Mouse (Mus musculus) erythroblast, embryonic 14.5 days (primary cell): ENCODE measurements at regions not wholly inside any gene's neighbourhood (a gene's known extent, or its start where the extent isn't known, plus 50 kb on each side); places are given as distances from the start of the nearest gene placed in this dataset.

ENCODE experiments used
- H3K27me3 ChIP-seq: 2 replicates; pipeline ENCODE4 v1.6.1; 2012; ENCODE audit warnings: inconsistent platforms; ENCODE audit not compliant: control insufficient read depth
- H3K36me3 ChIP-seq: 2 replicates; pipeline ENCODE4 v1.6.1; 2012; ENCODE audit warnings: mild to moderate bottlenecking, inconsistent platforms; ENCODE audit not compliant: control insufficient read depth
- H3K4me1 ChIP-seq: 2 replicates; pipeline ENCODE4 v1.6.1; 2012; ENCODE audit warnings: inconsistent platforms; ENCODE audit not compliant: control insufficient read depth
- H3K4me3 ChIP-seq: replicated peaks from 2 replicates; pipeline ENCODE3; 2012; ENCODE audit warnings: moderate library complexity, mild to moderate bottlenecking, inconsistent platforms
- H3K9me3 ChIP-seq: 2 replicates; pipeline ENCODE4 v1.6.1; 2012; ENCODE audit warnings: low read length, inconsistent platforms, mixed read lengths; ENCODE audit not compliant: control insufficient read depth
- GATA1 ChIP-seq: IDR thresholded peaks from 2 replicates; pipeline ENCODE4 v1.6.1; 2012; ENCODE audit warnings: low read length, inconsistent platforms, mixed read lengths
- TAL1 ChIP-seq: IDR thresholded peaks from 3 replicates; pipeline ENCODE4 v1.6.1; 2012; ENCODE audit warnings: low read length, inconsistent platforms, mixed read lengths

DNA sequence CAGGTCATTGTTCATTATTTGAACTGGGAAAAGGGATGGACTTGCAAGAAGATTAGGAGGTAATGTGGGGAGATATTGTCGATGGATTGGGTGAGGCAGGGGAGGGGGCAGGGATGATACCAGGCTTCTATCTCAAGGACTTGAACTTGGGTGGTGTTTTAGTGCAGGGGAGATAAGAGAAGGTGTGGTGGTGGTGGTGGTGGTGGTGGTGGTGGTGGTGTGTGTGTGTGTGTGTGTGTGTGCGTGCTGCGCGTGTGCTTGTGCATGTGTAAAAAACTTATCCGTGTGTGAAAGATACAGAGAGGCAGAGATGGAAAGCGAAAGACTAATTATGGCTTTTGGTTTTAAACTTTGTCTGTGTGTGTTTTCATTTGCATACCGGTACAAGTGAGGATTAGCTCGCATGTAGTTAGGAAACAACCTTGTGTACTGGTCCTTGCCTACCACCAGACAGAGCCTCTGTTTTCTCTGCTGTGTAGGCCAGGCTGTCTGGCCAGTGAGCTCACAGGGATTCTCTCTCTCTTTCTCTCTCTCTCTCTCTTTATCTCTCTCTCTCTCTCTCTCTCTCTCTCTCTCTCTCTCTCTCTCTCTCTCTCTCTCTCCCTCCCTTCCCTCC lies 69.6 kb upstream of the Cdkn2b start:
- Histone ChIP-seq H3K9me3 (no peaks in the 10 kb centered on the region), H3K4me3 (no peak overlapping the region), H3K36me3 (no peaks in the 10 kb centered on the region), H3K27me3 (no peaks in the 10 kb centered on the region), H3K4me1 (peaks cover 4% of the 10 kb centered on the region)
- TF ChIP-seq GATA1 (no peak), TAL1 (no peak)

DNA sequence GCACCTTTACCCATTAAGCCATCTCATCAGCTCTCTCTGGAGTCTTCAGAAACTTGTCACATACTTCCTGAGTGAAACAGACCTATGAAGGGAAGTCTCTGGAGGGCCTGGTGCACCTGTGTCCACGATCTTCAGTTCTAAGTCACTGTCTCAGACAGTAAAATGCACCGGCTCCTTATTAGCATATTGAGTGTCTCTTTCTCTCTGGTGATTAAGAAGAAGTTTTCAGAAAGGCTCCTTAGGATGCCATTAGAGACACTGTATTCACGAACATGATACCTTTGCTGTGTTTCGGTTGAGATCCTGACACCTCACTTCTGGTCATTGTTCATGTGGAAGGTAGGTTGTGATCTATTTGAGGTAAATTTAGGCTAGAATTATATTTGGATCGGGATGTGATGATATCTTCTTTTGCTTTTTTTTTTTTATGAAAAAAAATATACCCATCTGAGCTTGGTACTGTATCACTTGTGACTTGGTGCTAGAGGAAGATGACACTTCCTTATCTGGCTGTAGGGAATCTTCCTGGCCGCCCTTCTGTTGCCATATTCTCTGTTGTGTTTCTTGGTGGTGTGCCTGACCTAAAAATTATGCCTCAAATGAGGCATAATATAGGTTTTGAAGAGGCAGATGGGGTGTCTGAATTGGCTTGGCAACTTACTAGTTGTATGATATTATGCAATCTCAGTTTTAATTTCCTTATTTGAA lies 68.9 kb upstream of the Cdkn2b start:
- TF ChIP-seq TAL1 (no peak), GATA1 (no peak)
- Histone ChIP-seq H3K9me3 (no peaks in the 10 kb centered on the region), H3K4me3 (no peak overlapping the region), H3K27me3 (no peaks in the 10 kb centered on the region), H3K4me1 (peaks cover 4% of the 10 kb centered on the region), H3K36me3 (no peaks in the 10 kb centered on the region)

DNA sequence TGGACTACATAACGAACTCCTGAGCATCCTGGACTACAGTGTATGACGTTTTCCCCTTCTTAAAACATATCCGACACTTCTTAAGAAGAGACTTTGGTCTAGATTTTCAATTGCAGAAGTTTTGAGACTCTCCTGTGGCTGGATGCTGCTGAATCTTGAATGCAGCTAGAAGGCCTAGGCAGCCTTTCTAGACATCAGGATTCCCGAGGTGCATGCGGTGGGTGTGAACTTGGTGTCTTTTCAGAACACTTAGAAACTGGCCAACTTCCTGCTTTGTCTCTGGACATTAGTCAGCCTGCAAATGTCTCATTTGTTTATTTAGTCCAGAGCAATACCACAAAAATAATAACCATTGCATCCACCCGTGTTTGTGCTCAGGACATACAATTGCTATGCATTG lies 61.8 kb upstream of the Cdkn2b start:
- Histone ChIP-seq H3K4me1 (no peaks in the 10 kb centered on the region), H3K9me3 (no peaks in the 10 kb centered on the region), H3K27me3 (0 out of 2 replicates have a peak, but pooled peaks cover 2% of the 10 kb centered on the region), H3K36me3 (no peaks in the 10 kb centered on the region), H3K4me3 (no peak overlapping the region)
- no peak for TF ChIP-seq GATA1
- no peak for TF ChIP-seq TAL1

DNA sequence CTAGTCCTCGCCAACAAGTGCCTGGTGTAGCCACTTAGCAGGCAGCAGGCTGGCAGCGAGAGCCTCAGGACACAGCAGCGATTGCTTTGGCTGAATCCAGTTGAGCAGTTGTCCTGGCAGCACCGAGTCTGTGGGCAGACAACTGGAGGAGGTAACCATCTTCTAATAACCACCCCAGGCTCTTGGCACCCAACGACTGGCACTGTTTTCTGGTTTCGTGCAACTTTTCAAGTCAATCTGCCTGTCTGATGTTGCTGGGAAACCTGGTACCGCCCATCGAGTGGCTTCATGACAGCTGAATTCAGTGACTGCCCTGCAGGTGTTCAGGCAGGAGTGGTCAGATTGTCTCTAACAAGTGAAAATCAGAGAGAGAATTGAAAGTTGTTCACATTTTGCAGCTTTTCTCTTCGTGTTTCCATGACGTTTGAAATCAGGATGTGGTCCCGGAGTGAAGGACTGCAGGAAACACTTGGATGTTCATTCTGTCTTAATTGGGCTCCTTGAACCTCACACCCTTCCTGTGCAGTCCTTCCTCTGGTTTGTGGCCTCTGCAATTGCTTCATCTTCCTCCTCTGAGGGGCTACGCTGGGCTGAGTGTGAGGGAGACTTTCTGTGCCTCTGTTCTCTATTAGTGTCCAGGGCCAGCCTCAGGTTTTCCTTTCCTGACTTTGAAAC lies 58.1 kb upstream of the Cdkn2b start:
- Histone ChIP-seq H3K27me3 (0 out of 2 replicates have a peak, but pooled peaks cover 2% of the 10 kb centered on the region), H3K4me1 (peaks cover 4% of the 10 kb centered on the region; the same call in 1 of the 2 replicates), H3K4me3 (no peak overlapping the region), H3K9me3 (no peaks in the 10 kb centered on the region), H3K36me3 (no peaks in the 10 kb centered on the region)
- no peak for TF ChIP-seq GATA1
- no peak for TF ChIP-seq TAL1

DNA sequence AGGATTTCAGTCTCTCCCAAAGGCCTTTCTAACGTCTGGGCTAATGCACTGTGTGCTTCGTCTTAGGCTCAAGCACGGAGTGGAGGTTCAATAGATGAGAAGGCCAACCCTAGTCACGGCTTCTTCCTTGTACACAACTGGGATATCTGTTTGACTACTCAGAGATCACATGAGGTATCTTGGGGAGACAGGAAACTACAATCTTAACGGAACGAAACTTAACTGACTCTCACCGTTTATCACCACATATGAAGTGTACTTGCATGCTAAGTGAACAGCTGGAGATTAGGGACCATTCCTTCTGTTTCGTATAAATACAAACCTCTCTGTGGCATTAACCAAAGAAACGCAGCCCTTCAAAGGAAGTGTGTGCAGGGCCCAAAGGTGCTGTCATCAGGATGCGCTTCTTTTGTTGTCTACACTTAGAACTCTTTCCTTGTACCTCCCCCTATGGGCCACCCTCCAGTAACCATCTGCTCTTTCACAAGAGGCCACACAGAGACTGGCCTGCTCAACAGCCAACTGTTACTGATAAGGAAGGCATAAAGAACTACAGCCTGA lies 55.8 kb upstream of the Cdkn2b start:
- H3K27me3 ChIP-seq: 0 out of 2 replicates have a peak, but pooled peaks cover 2% of the 10 kb centered on the region
- no peak for TF ChIP-seq GATA1
- no peak for TF ChIP-seq TAL1
- H3K4me3 ChIP-seq: no peak overlapping the region
- H3K9me3 ChIP-seq: no peaks in the 10 kb centered on the region
- H3K4me1 ChIP-seq: peaks cover 4% of the 10 kb centered on the region; the same call in 1 of the 2 replicates
- H3K36me3 ChIP-seq: no peaks in the 10 kb centered on the region

DNA sequence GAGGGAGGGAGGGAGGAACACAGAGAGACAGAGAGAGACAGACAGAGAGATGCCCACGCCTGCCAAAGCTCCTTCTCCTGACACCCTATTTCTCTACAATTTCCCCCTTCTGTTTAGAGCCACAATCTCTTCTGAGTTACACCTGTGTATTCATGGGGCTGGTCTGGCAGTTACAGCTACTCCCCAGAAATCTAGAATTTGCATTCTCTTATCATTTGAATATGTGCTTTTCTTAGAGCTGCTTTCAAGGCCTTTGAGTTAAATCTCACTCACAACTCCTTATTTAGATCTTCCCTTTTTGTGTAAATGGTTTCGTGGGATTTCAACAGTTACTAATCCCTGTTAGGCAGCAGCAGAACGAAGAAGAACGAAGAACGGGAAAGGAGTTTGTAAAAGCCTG lies 55.0 kb upstream of the Cdkn2b start:
- peaks cover 4% of the 10 kb centered on the region; the same call in 1 of the 2 replicates for H3K4me1 ChIP-seq
- H3K36me3 ChIP-seq: no peaks in the 10 kb centered on the region
- 0 out of 2 replicates have a peak, but pooled peaks cover 2% of the 10 kb centered on the region for H3K27me3 ChIP-seq
- TF ChIP-seq TAL1 (no peak), GATA1 (no peak)
- H3K4me3 ChIP-seq: no peak overlapping the region
- no peaks in the 10 kb centered on the region for H3K9me3 ChIP-seq

DNA sequence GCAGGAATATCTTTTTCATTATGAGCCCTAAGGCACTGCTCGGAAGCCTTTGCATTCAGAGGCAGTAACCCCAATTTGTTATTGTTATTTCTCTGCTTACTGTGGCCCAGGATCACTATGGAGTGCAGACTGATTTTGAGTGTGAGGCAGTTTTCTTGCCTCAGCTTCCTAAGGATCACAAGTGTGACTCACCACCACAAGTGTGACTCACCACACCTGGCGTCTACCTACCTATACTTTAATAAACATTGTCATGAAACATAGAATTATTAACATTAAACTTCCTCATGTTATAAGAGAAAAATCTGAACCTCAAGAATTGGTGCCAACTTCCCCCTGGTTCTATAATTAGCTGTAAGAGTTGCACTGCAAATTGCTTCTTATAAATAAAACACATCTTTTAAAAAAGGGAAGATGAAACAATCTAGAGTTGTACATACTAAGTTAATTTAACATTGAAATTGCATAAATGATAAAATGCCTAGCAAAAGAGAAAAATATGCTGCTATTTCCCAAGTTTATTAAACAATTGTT lies 52.4 kb upstream of the Cdkn2b start:
- no peaks in the 10 kb centered on the region for H3K9me3 ChIP-seq
- H3K4me1 ChIP-seq: peaks cover 4% of the 10 kb centered on the region; the same call in 1 of the 2 replicates
- TF ChIP-seq TAL1: no peak
- no peak for TF ChIP-seq GATA1
- H3K4me3 ChIP-seq: no peak overlapping the region
- no peaks in the 10 kb centered on the region for H3K27me3 ChIP-seq
- no peaks in the 10 kb centered on the region for H3K36me3 ChIP-seq

DNA sequence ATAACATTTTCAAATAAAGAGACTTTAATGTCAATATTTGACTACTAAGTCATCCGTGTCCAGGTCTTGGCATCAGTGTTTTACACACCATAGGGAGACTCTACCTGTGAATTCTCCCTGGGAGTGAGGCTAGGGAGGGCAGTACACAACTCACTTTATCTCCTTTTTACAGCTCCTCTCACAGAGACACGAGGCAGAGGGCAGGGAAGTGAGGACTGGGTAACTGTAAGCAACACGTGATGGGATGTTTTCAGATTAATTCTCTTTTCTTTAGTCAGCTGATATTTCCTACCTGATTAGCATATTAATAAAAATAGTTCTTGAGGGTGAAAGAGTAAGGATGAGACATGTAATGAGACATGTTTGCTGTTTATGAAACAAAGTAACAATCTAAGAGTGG lies 51.8 kb upstream of the Cdkn2b start:
- Histone ChIP-seq H3K36me3 (no peaks in the 10 kb centered on the region), H3K4me3 (no peak overlapping the region), H3K4me1 (peaks cover 4% of the 10 kb centered on the region; the same call in 1 of the 2 replicates), H3K9me3 (no peaks in the 10 kb centered on the region), H3K27me3 (no peaks in the 10 kb centered on the region)
- TF ChIP-seq GATA1 (no peak), TAL1 (no peak)

DNA sequence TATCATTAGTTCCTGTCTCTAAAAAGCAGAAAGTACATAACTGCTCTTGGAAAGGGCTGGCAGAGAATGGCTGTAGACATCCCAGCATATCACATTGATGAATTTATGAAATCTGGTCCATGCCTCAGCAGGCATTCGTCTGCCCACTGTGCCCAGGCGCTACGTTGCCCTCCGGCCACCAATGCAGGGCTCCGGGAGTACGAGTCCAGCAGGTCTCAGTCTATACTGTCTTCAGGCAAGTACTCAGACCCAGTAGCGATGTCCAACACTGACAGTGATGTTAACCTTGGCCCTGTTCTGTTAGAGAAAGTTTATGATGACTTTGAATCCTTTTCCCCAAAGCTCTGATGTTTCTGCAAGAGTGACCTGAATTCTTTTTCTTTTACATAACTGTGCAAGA lies 50.5 kb upstream of the Cdkn2b start:
- no peak overlapping the region for H3K4me3 ChIP-seq

More for the DNA sequence above, 50.5 kb upstream of the Cdkn2b start:
- Histone ChIP-seq H3K36me3 (no peaks in the 10 kb centered on the region), H3K27me3 (no peaks in the 10 kb centered on the region), H3K9me3 (no peaks in the 10 kb centered on the region), H3K4me1 (peaks cover under 1% of the 10 kb centered on the region; the same call in 1 of the 2 replicates)
- TF ChIP-seq TAL1: no peak
- no peak for TF ChIP-seq GATA1
